Mouse (Mus musculus) megakaryocyte, embryonic 14.5 days (primary cell): ENCODE measurements at regions not wholly inside any gene's neighbourhood (a gene's known extent, or its start where the extent isn't known, plus 50 kb on each side); places are given as distances from the start of the nearest gene placed in this dataset.

Experiments
- H3K27me3 ChIP-seq: replicated peaks from 2 replicates; pipeline ENCODE3; 2012; ENCODE audit warnings: inconsistent platforms
- H3K36me3 ChIP-seq: replicated peaks from 2 replicates; pipeline ENCODE3; 2012; ENCODE audit warnings: low read length, inconsistent platforms, mixed read lengths
- H3K4me1 ChIP-seq: 2 replicates; pipeline ENCODE4 v1.6.1; 2012; ENCODE audit warnings: inconsistent platforms
- H3K4me3 ChIP-seq: replicated peaks from 2 replicates; pipeline ENCODE3; 2012; ENCODE audit warnings: moderate library complexity, mild to moderate bottlenecking, inconsistent platforms
- H3K9me3 ChIP-seq: 2 replicates; pipeline ENCODE4 v1.6.1; 2012; ENCODE audit warnings: inconsistent platforms
- FLI1 ChIP-seq: IDR thresholded peaks from 2 replicates; pipeline ENCODE4 v1.6.1; 2012; ENCODE audit warnings: low read length, inconsistent platforms, mixed read lengths
- GATA1 ChIP-seq: IDR thresholded peaks from 3 replicates; pipeline ENCODE4 v1.6.1; 2012; ENCODE audit warnings: mixed read lengths, low read length, inconsistent platforms, borderline replicate concordance

GRCm38 (mm10) chr8:26282156-26282935, 163.0 kb downstream of the Gm45692 start:
- Histone ChIP-seq H3K36me3 (no peaks in the 10 kb centered on the region), H3K4me1 (no peaks in the 10 kb centered on the region), H3K27me3 (no peaks in the 10 kb centered on the region), H3K9me3 (peaks cover 11% of the 10 kb centered on the region), H3K4me3 (no peak overlapping the region)
- TF ChIP-seq FLI1 (no peak), GATA1 (no peak)

- H3K4me3 ChIP-seq = no peak overlapping the region
- H3K4me1 ChIP-seq = no peaks in the 10 kb centered on the region
- H3K9me3 ChIP-seq = peaks cover 11% of the 10 kb centered on the region
- H3K27me3 ChIP-seq = no peaks in the 10 kb centered on the region
- TF ChIP-seq FLI1 (no peak), GATA1 (no peak)
- no peaks in the 10 kb centered on the region for H3K36me3 ChIP-seq
Observed at GRCm38 (mm10) chr8:26283957-26284356, 164.6 kb downstream of the Gm45692 start.

GRCm38 (mm10) chr8:26287665-26288064, 168.3 kb downstream of the Gm45692 start:
- no peak overlapping the region for H3K4me3 ChIP-seq
- no peaks in the 10 kb centered on the region for H3K9me3 ChIP-seq
- no peak for TF ChIP-seq GATA1
- no peak for TF ChIP-seq FLI1
- H3K27me3 ChIP-seq = no peaks in the 10 kb centered on the region
- no peaks in the 10 kb centered on the region for H3K4me1 ChIP-seq
- H3K36me3 ChIP-seq = no peaks in the 10 kb centered on the region

- H3K27me3 ChIP-seq = no peaks in the 10 kb centered on the region
- no peaks in the 10 kb centered on the region for H3K9me3 ChIP-seq
- H3K4me3 ChIP-seq = no peak overlapping the region
- no peaks in the 10 kb centered on the region for H3K4me1 ChIP-seq
- no peak for TF ChIP-seq FLI1
- TF ChIP-seq GATA1 = no peak
- no peaks in the 10 kb centered on the region for H3K36me3 ChIP-seq
Observed at GRCm38 (mm10) chr8:26288163-26288562, 168.8 kb downstream of the Gm45692 start.

- Histone ChIP-seq H3K9me3 (0 out of 2 replicates have a peak, but pooled peaks cover 3% of the 10 kb centered on the region), H3K4me1 (no peaks in the 10 kb centered on the region), H3K27me3 (no peaks in the 10 kb centered on the region), H3K36me3 (no peaks in the 10 kb centered on the region), H3K4me3 (no peak overlapping the region)
- TF ChIP-seq FLI1 = no peak
- no peak for TF ChIP-seq GATA1
Observed at GRCm38 (mm10) chr8:26298066-26298804, 178.9 kb downstream of the Gm45692 start.

- Histone ChIP-seq H3K4me1 (no peaks in the 10 kb centered on the region), H3K9me3 (0 out of 2 replicates have a peak, but pooled peaks cover 3% of the 10 kb centered on the region), H3K4me3 (no peak overlapping the region), H3K36me3 (no peaks in the 10 kb centered on the region), H3K27me3 (no peaks in the 10 kb centered on the region)
- TF ChIP-seq GATA1 (no peak), FLI1 (no peak)
Observed at GRCm38 (mm10) chr8:26300246-26300645, 180.9 kb downstream of the Gm45692 start.

GRCm38 (mm10) chr8:26301961-26302360, 182.6 kb downstream of the Gm45692 start:
- Histone ChIP-seq H3K4me3 (no peak overlapping the region), H3K27me3 (no peaks in the 10 kb centered on the region), H3K9me3 (0 out of 2 replicates have a peak, but pooled peaks cover 3% of the 10 kb centered on the region), H3K4me1 (no peaks in the 10 kb centered on the region), H3K36me3 (no peaks in the 10 kb centered on the region)
- TF ChIP-seq FLI1 (no peak), GATA1 (no peak)

- TF ChIP-seq FLI1 = no peak
- TF ChIP-seq GATA1 = no peak
- H3K9me3 ChIP-seq = no peaks in the 10 kb centered on the region
- H3K36me3 ChIP-seq = no peaks in the 10 kb centered on the region
- H3K4me3 ChIP-seq = no peak overlapping the region
- H3K4me1 ChIP-seq = no peaks in the 10 kb centered on the region
- H3K27me3 ChIP-seq = no peaks in the 10 kb centered on the region
Observed at GRCm38 (mm10) chr8:26304566-26304965, 185.2 kb downstream of the Gm45692 start.

- no peak overlapping the region for H3K4me3 ChIP-seq
- H3K36me3 ChIP-seq = no peaks in the 10 kb centered on the region
- no peaks in the 10 kb centered on the region for H3K4me1 ChIP-seq
- TF ChIP-seq GATA1 (no peak), FLI1 (no peak)
- H3K27me3 ChIP-seq = no peaks in the 10 kb centered on the region
- no peaks in the 10 kb centered on the region for H3K9me3 ChIP-seq
Observed at GRCm38 (mm10) chr8:26305061-26305879, 185.9 kb downstream of the Gm45692 start.

- Histone ChIP-seq H3K27me3 (no peaks in the 10 kb centered on the region), H3K9me3 (0 out of 2 replicates have a peak, but pooled peaks cover 4% of the 10 kb centered on the region), H3K4me3 (no peak overlapping the region), H3K4me1 (no peaks in the 10 kb centered on the region), H3K36me3 (no peaks in the 10 kb centered on the region)
- TF ChIP-seq GATA1 = no peak
- no peak for TF ChIP-seq FLI1
Observed at GRCm38 (mm10) chr8:26308121-26308641, 188.8 kb downstream of the Gm45692 start.
